Comparison of ENCODE assay signal across 16 mouse cellular contexts in genomic region chr17:11949551-11950197, GRCm38 (mm10).
DNase-seq lines count a peak whose midpoint lies in the region; ATAC-seq and TF ChIP-seq lines count a peak whose summit lies in the region.
"Had no signal": no experiment of that assay in that cellular context is flagged by ENCODE, and none has a peak within 500 bp of the region (broad histone marks: within the 10 kb centered on the region; RNA-seq: fewer than 3 reads in every experiment).

No protein-coding gene starts in this region.

- ATAC-seq in frontal cortex, adult (ENCODE audit: low TSS enrichment), result peak; percentile 86

- TF ChIP-seq POLR2A in CH12.LX (IDR thresholded peaks at IDR 0.05; ENCODE audit: low read depth, low read length), result no peak

- H3K4me3 ChIP-seq in CH12.LX (replicated peaks in 1 of 3; ENCODE audit: low read depth in 2 of 3, low read length in 2 of 3, poor library complexity in 1 of 3), result no peak overlapping the region
- H3K4me3 ChIP-seq: heart, embryonic 12.5 days; hindbrain, embryonic 10.5 days; limb, embryonic 13.5 days had no signal

- peak overlapping the region; percentile 7; the same call in 1 of the 2 replicates for H3K4me2 ChIP-seq in CH12.LX (ENCODE audit: insufficient read depth, low read depth, poor library complexity, severe bottlenecking)
- H3K4me2 ChIP-seq: heart, embryonic 12.5 days; limb, embryonic 13.5 days had no signal

- no peak overlapping the region for H3K9ac ChIP-seq in CH12.LX (ENCODE audit: insufficient read depth, low read depth)
- H3K9ac ChIP-seq: heart, embryonic 12.5 days; limb, embryonic 13.5 days had no signal

- TF ChIP-seq EP300 in CH12.LX (IDR thresholded peaks at IDR 0.05; ENCODE audit: low read length), result no peak

- no peaks in the 10 kb centered on the region for H3K36me3 ChIP-seq in CH12.LX (replicated peaks in 1 of 2; ENCODE audit: control insufficient read depth in 1 of 2, insufficient read depth in 1 of 2, low read length in 1 of 2)
- H3K36me3 ChIP-seq: heart, embryonic 12.5 days; hindbrain, embryonic 10.5 days; limb, embryonic 13.5 days had no signal

- no peak for DNase-seq in frontal cortex, postnatal 10 days (ENCODE audit: low spot score in 2 of 2)
- DNase-seq in layer of hippocampus, adult 11-12 months (ENCODE audit: low spot score), result peak; percentile 49
- DNase-seq in layer of hippocampus, postnatal 10 days (ENCODE audit: low spot score in 2 of 2), result no peak
- DNase-seq in CH12.LX (ENCODE audit: extremely low read depth), result no peak
- peak; percentile 42 to 61 for DNase-seq in left cerebral cortex, adult 9 months (ENCODE audit: low spot score in 2 of 2)
- DNase-seq in cerebellum, adult 11-12 months, result no peak
- no peak for DNase-seq in adrenal gland, adult (ENCODE audit: inconsistent age in 2 of 2, low spot score in 1 of 2)
- DNase-seq: adrenal gland, postnatal 36 days; cerebellum, adult 11 months; kidney, postnatal 10 days; lung, adult 2 months; thymus, postnatal 14 days had no signal

- dilution Hi-C loops in CH12.LX (cut with MboI; ENCODE audit: extremely low pct_ligation_motif_present, extremely low pct_unique_long_range_greater_than_20kb, low sequenced_read_pairs), result no loop called here

- peaks cover 16 to 27% of the 10 kb centered on the region in 2 experiments for H3K4me1 ChIP-seq in CH12.LX (ENCODE audit: control insufficient read depth in 1 of 2, insufficient read depth in 2 of 2)
- H3K4me1 ChIP-seq: heart, embryonic 12.5 days; limb, embryonic 13.5 days had no signal

- no peak overlapping the region for H3K27ac ChIP-seq in CH12.LX (ENCODE audit: insufficient read depth, low read depth)
- H3K27ac ChIP-seq: hindbrain, embryonic 10.5 days; limb, embryonic 13.5 days had no signal

- in situ Hi-C loops in CH12.LX (cut with MboI; ENCODE audit: low pct_ligation_motif_present, low pct_unique_long_range_greater_than_20kb, low sequenced_read_pairs), result no loop called here

- TF ChIP-seq RAD21 in CH12.LX (IDR thresholded peaks at IDR 0.05; ENCODE audit: low read depth, low read length), result no peak

- TF ChIP-seq CTCF in CH12.LX (conservative IDR thresholded peaks at IDR 0.05 in 1 of 2, IDR thresholded peaks at IDR 0.05 in 1 of 2; ENCODE audit: low read depth in 2 of 2, low read length in 2 of 2), result no peak

- no peaks in the 10 kb centered on the region for H3K79me2 ChIP-seq in CH12.LX (replicated peaks; ENCODE audit: control insufficient read depth, extremely low read depth, insufficient read depth, poor library complexity, severe bottlenecking)

- no peaks in the 10 kb centered on the region for H3K27me3 ChIP-seq in CH12.LX (replicated peaks)
- H3K27me3 ChIP-seq: limb, embryonic 13.5 days had no signal

- H3K9me3 ChIP-seq in CH12.LX (replicated peaks; ENCODE audit: low read length), result peaks cover 5% of the 10 kb centered on the region
- H3K9me3 ChIP-seq: heart, embryonic 12.5 days; hindbrain, embryonic 10.5 days had no signal

TF ChIP-seq in CH12.LX, 34 proteins besides CTCF, POLR2A, EP300 and RAD21:
- TF ChIP-seq BHLHE40 (IDR thresholded peaks at IDR 0.05; ENCODE audit: low read depth, low read length) (no peak), ELF1 (IDR thresholded peaks at IDR 0.05; ENCODE audit: low read depth, low read length) (no peak), USF2 (conservative IDR thresholded peaks at IDR 0.05; ENCODE audit: low read depth, low read length) (no peak), NRF1 (IDR thresholded peaks at IDR 0.05; ENCODE audit: low read depth, low read length) (no peak), ETS1 (conservative IDR thresholded peaks at IDR 0.05; ENCODE audit: low read depth, low read length) (no peak), SIN3A (IDR thresholded peaks at IDR 0.05; ENCODE audit: low read length) (no peak), MYC (IDR thresholded peaks at IDR 0.05; ENCODE audit: low read depth, low read length) (no peak), ZKSCAN1 (IDR thresholded peaks at IDR 0.05; ENCODE audit: borderline replicate concordance, low read depth, low read length) (no peak), IRF4 (IDR thresholded peaks at IDR 0.05; ENCODE audit: low read depth, low read length) (no peak), MAZ (IDR thresholded peaks at IDR 0.05; ENCODE audit: low read depth, low read length) (no peak), GABPA (IDR thresholded peaks at IDR 0.05; ENCODE audit: insufficient replicate concordance, low read depth, low read length) (no peak), JUND (conservative IDR thresholded peaks at IDR 0.05; ENCODE audit: low read depth, low read length) (no peak), HCFC1 (IDR thresholded peaks at IDR 0.05; ENCODE audit: low read depth, low read length) (no peak), E2F4 (IDR thresholded peaks at IDR 0.05; ENCODE audit: insufficient replicate concordance, low read depth, low read length) (no peak), KAT2A (IDR thresholded peaks at IDR 0.05; ENCODE audit: insufficient replicate concordance, low read length) (no peak), MAX (IDR thresholded peaks at IDR 0.05; ENCODE audit: low read length) (no peak), SMC3 (IDR thresholded peaks at IDR 0.05; ENCODE audit: low read depth, low read length) (no peak), ZNF384 (IDR thresholded peaks at IDR 0.05; ENCODE audit: low read depth, low read length) (no peak)
TF ChIP-seq in CH12.LX: peak in this region for 0.

Comparison
In these comparisons a context has a peak if more than half of its experiments do, and no peak if none do; other contexts are left out.
1. DNase-seq: peak in layer of hippocampus, adult 11-12 months (single experiment) and left cerebral cortex, adult 9 months (2 of 2); none in frontal cortex, postnatal 10 days (0 of 2), layer of hippocampus, postnatal 10 days (0 of 2), CH12.LX (single experiment), cerebellum, adult 11-12 months (single experiment) and adrenal gland, adult (0 of 2).